Mouse (Mus musculus): ENCODE results near the gene Zfp652. TPM values are rescaled to one million over a fixed set of nuclear protein-coding genes. Genes with fewer than 3 reads are reported as not detected.

Gene Zfp652
- polyA plus RNA-seq, 1 experiment from 2014 or later, result 7.3 TPM

GRCm38 (mm10) chr11:95716136-95716535 is 3.7 kb downstream of the Zfp652 start:
- H3K4me3 ChIP-seq (ENCODE audit: low read depth, low read length), result no peak overlapping the region

GRCm38 (mm10) chr11:95719356-95719755 is 6.9 kb downstream of the Zfp652 start:
- ATAC-seq (replicated peaks; ENCODE audit: insufficient number of reproducible peaks, low FRiP score, low TSS enrichment), result no peak
- Histone ChIP-seq H3K27ac (ENCODE audit: low read depth, low read length) (no peak overlapping the region; the same call in 1 of the 2 replicates), H3K4me1 (ENCODE audit: control insufficient read depth, insufficient read depth, low read length) (peaks cover 7% of the 10 kb centered on the region), H3K9me3 (replicated peaks; ENCODE audit: control insufficient read depth, low read length) (no peaks in the 10 kb centered on the region), H3K27me3 (ENCODE audit: control insufficient read depth, insufficient read depth, low read length) (no peaks in the 10 kb centered on the region), H3K4me3 (ENCODE audit: low read depth, low read length) (no peak overlapping the region), H3K9ac (ENCODE audit: low read depth, low read length) (no peak overlapping the region), H3K4me2 (no peak overlapping the region), H3K36me3 (ENCODE audit: control insufficient read depth, insufficient read depth, low read length) (no peaks in the 10 kb centered on the region)
- 79% methylated on average over 3 of the region's 3 CpGs for WGBS (ENCODE audit: insufficient replicate concordance)

More at GRCm38 (mm10) chr11:95716136-95716535, 3.7 kb downstream of the Zfp652 start:
- Histone ChIP-seq H3K36me3 (ENCODE audit: control insufficient read depth, insufficient read depth, low read length) (no peaks in the 10 kb centered on the region), H3K27ac (ENCODE audit: low read depth, low read length) (no peak overlapping the region), H3K4me2 (no peak overlapping the region), H3K9me3 (replicated peaks; ENCODE audit: control insufficient read depth, low read length) (no peaks in the 10 kb centered on the region), H3K4me1 (ENCODE audit: control insufficient read depth, insufficient read depth, low read length) (peaks cover 12% of the 10 kb centered on the region), H3K9ac (ENCODE audit: low read depth, low read length) (no peak overlapping the region), H3K27me3 (ENCODE audit: control insufficient read depth, insufficient read depth, low read length) (no peaks in the 10 kb centered on the region)
- WGBS (ENCODE audit: insufficient replicate concordance), result 74% methylated on average over 8 of the region's 8 CpGs
- no peak for ATAC-seq (replicated peaks; ENCODE audit: insufficient number of reproducible peaks, low FRiP score, low TSS enrichment)

GRCm38 (mm10) chr11:95723287-95723686 is 10.8 kb downstream of the Zfp652 start, which contains the start of gene B130006D01Rik:
TSS of gene B130006D01Rik (plus strand) at chr11:95723587.
- no peak within 1 kb of the TSS for H3K27ac ChIP-seq (ENCODE audit: low read depth, low read length)
- H3K4me1 ChIP-seq (ENCODE audit: control insufficient read depth, insufficient read depth, low read length), result no peaks in the 10 kb centered on the region
- no peaks in the 10 kb centered on the region for H3K9me3 ChIP-seq (replicated peaks; ENCODE audit: control insufficient read depth, low read length)
- H3K36me3 ChIP-seq (ENCODE audit: control insufficient read depth, insufficient read depth, low read length), result no peaks in the 10 kb centered on the region
- no peak within 1 kb of the TSS for H3K4me2 ChIP-seq
- ATAC-seq (replicated peaks; ENCODE audit: insufficient number of reproducible peaks, low FRiP score, low TSS enrichment), result no peak
- H3K9ac ChIP-seq (ENCODE audit: low read depth, low read length), result no peak within 1 kb of the TSS
- no peaks in the 10 kb centered on the region for H3K27me3 ChIP-seq (ENCODE audit: control insufficient read depth, insufficient read depth, low read length)
- H3K4me3 ChIP-seq (ENCODE audit: low read depth, low read length), result no peak within 1 kb of the TSS
- 89% methylated on average over 5 of the region's 5 CpGs for WGBS (ENCODE audit: insufficient replicate concordance)

GRCm38 (mm10) chr11:95724466-95724865 is 12.0 kb downstream of the Zfp652 start:
- H3K4me3 ChIP-seq (ENCODE audit: low read depth, low read length), result no peak overlapping the region
- no peak overlapping the region for H3K27ac ChIP-seq (ENCODE audit: low read depth, low read length)
- WGBS (ENCODE audit: insufficient replicate concordance), result 92% methylated on average over 4 of the region's 4 CpGs
- H3K36me3 ChIP-seq (ENCODE audit: control insufficient read depth, insufficient read depth, low read length), result no peaks in the 10 kb centered on the region
- no peaks in the 10 kb centered on the region for H3K4me1 ChIP-seq (ENCODE audit: control insufficient read depth, insufficient read depth, low read length)
- no peak for ATAC-seq (replicated peaks; ENCODE audit: insufficient number of reproducible peaks, low FRiP score, low TSS enrichment)
- H3K4me2 ChIP-seq, result no peak overlapping the region
- H3K27me3 ChIP-seq (ENCODE audit: control insufficient read depth, insufficient read depth, low read length), result no peaks in the 10 kb centered on the region
- H3K9me3 ChIP-seq (replicated peaks; ENCODE audit: control insufficient read depth, low read length), result no peaks in the 10 kb centered on the region
- H3K9ac ChIP-seq (ENCODE audit: low read depth, low read length), result no peak overlapping the region

- Histone ChIP-seq H3K27me3 (ENCODE audit: control insufficient read depth, insufficient read depth, low read length) (no peaks in the 10 kb centered on the region), H3K4me3 (ENCODE audit: low read depth, low read length) (no peak overlapping the region), H3K4me2 (no peak overlapping the region), H3K9ac (ENCODE audit: low read depth, low read length) (no peak overlapping the region), H3K9me3 (replicated peaks; ENCODE audit: control insufficient read depth, low read length) (no peaks in the 10 kb centered on the region), H3K4me1 (ENCODE audit: control insufficient read depth, insufficient read depth, low read length) (no peaks in the 10 kb centered on the region), H3K27ac (ENCODE audit: low read depth, low read length) (no peak overlapping the region), H3K36me3 (ENCODE audit: control insufficient read depth, insufficient read depth, low read length) (no peaks in the 10 kb centered on the region)
- no peak for ATAC-seq (replicated peaks; ENCODE audit: insufficient number of reproducible peaks, low FRiP score, low TSS enrichment)
- WGBS (ENCODE audit: insufficient replicate concordance), result 78% methylated on average over 4 of the region's 4 CpGs
Measured at GRCm38 (mm10) chr11:95726156-95726555, 13.7 kb downstream of the Zfp652 start.

- no peaks in the 10 kb centered on the region for H3K9me3 ChIP-seq (replicated peaks; ENCODE audit: control insufficient read depth, low read length)
- no peak overlapping the region for H3K9ac ChIP-seq (ENCODE audit: low read depth, low read length)
- H3K27ac ChIP-seq (ENCODE audit: low read depth, low read length), result no peak overlapping the region
- H3K4me3 ChIP-seq (ENCODE audit: low read depth, low read length), result no peak overlapping the region
- no peaks in the 10 kb centered on the region for H3K27me3 ChIP-seq (ENCODE audit: control insufficient read depth, insufficient read depth, low read length)
- H3K4me1 ChIP-seq (ENCODE audit: control insufficient read depth, insufficient read depth, low read length), result no peaks in the 10 kb centered on the region
- 89% methylated on average over 5 of the region's 5 CpGs for WGBS (ENCODE audit: insufficient replicate concordance)
- no peak for ATAC-seq (replicated peaks; ENCODE audit: insufficient number of reproducible peaks, low FRiP score, low TSS enrichment)
- H3K36me3 ChIP-seq (ENCODE audit: control insufficient read depth, insufficient read depth, low read length), result no peaks in the 10 kb centered on the region
- no peak overlapping the region for H3K4me2 ChIP-seq
Measured at GRCm38 (mm10) chr11:95727947-95728346, 15.5 kb downstream of the Zfp652 start.

DNA sequence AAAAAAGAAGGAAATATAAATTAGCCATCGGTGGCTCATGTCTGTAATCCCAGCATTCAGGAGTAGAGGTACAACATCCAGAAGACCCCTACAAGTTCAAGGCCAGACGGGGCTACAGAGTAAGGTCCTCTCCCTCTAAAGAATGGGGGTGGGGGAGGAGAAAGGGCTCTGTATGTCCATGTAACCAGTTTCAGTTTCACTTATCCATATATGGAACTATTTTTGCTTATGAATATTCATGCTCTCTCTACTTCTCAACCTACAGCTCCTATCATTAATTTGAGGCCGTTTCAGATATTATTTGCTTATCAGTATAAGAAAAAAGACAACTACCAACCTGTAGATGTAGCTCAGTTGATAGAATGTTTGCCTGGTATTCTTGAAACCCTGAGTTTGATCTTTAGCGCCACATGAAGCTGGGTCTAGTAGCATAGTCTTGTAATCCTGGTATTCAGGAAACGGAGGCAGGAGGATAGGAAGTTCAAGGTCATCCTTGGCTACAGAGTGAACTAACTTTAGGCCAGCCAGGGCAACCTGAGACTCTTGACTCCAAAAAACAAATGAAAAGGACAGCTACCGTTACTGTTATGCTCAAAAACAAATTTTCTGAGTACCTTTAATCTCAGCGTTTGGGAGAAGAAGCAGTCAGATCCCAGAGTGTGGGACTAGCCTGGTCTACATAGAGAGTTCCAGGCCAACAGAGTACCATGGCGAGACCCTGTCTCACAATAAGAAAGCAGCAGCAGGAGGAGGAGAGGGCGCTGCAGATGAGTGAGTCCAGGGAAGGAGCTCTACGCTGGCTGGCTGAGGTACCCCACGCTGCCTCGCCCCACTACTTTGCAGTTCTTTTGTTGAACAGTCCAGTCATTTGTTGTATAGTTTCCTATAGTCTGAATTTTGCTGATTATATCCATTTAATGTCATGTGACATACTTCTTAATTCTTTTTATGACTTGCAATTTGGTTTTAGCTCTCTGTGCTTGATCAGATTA is 16.7 kb downstream of the Zfp652 start:
- Histone ChIP-seq H3K27me3 (ENCODE audit: control insufficient read depth, insufficient read depth, low read length) (no peaks in the 10 kb centered on the region), H3K9me3 (replicated peaks; ENCODE audit: control insufficient read depth, low read length) (no peaks in the 10 kb centered on the region), H3K27ac (ENCODE audit: low read depth, low read length) (no peak overlapping the region), H3K9ac (ENCODE audit: low read depth, low read length) (no peak overlapping the region), H3K36me3 (ENCODE audit: control insufficient read depth, insufficient read depth, low read length) (no peaks in the 10 kb centered on the region), H3K4me3 (ENCODE audit: low read depth, low read length) (no peak overlapping the region), H3K4me2 (no peak overlapping the region), H3K4me1 (ENCODE audit: control insufficient read depth, insufficient read depth, low read length) (no peaks in the 10 kb centered on the region)
- ATAC-seq (replicated peaks; ENCODE audit: insufficient number of reproducible peaks, low FRiP score, low TSS enrichment), result no peak
- 80% methylated on average over 12 of the region's 12 CpGs for WGBS (ENCODE audit: insufficient replicate concordance)

GRCm38 (mm10) chr11:95734485-95734884 is 22.0 kb downstream of the Zfp652 start:
- no peak for ATAC-seq (replicated peaks; ENCODE audit: insufficient number of reproducible peaks, low FRiP score, low TSS enrichment)
- 92% methylated on average over 2 of the region's 2 CpGs for WGBS (ENCODE audit: insufficient replicate concordance)
- Histone ChIP-seq H3K27ac (ENCODE audit: low read depth, low read length) (no peak overlapping the region), H3K9ac (ENCODE audit: low read depth, low read length) (no peak overlapping the region), H3K27me3 (ENCODE audit: control insufficient read depth, insufficient read depth, low read length) (no peaks in the 10 kb centered on the region), H3K9me3 (replicated peaks; ENCODE audit: control insufficient read depth, low read length) (no peaks in the 10 kb centered on the region), H3K4me3 (ENCODE audit: low read depth, low read length) (no peak overlapping the region), H3K4me1 (ENCODE audit: control insufficient read depth, insufficient read depth, low read length) (peaks cover 4% of the 10 kb centered on the region; the same call in 1 of the 2 replicates), H3K36me3 (ENCODE audit: control insufficient read depth, insufficient read depth, low read length) (no peaks in the 10 kb centered on the region), H3K4me2 (no peak overlapping the region)

All from heart, embryonic 11.5 days (tissue).